Mouse (Mus musculus): Measurements from ENCODE around the gene Krt6b.

Krt6b gene

GRCm38 (mm10) chr15:101647280-101647679 is 32.8 kb downstream of the Krt6b start, which contains the start of gene Gm5478:
Gene Gm5478 (minus strand): TSS chr15:101647380.
- H3K4me1 ChIP-seq (replicated peaks; ENCODE audit: low read depth, low read length) = no peaks in the 10 kb centered on the region
- H3K9me3 ChIP-seq (ENCODE audit: low read length) = no peaks in the 10 kb centered on the region
- TF ChIP-seq CTCF (conservative IDR thresholded peaks at IDR 0.05; ENCODE audit: low read length) (no peak), NANOG (IDR thresholded peaks at IDR 0.05; ENCODE audit: borderline replicate concordance, low read length) (no peak), POU5F1 (IDR thresholded peaks at IDR 0.05; ENCODE audit: borderline replicate concordance, low read length) (no peak)

GRCm38 (mm10) chr15:101627884-101628283 is 52.2 kb downstream of the Krt6b start, which contains the start of gene Gm5414:
Gene Gm5414 (minus strand): TSS chr15:101628188.
- H3K4me1 ChIP-seq (replicated peaks; ENCODE audit: low read depth, low read length) = no peaks in the 10 kb centered on the region

More at GRCm38 (mm10) chr15:101647280-101647679, 32.8 kb downstream of the Krt6b start, which contains the start of gene Gm5478:
- no peaks in the 10 kb centered on the region for H3K36me3 ChIP-seq (ENCODE audit: insufficient read depth, low read length)
- no peaks in the 10 kb centered on the region; the same call in 1 of the 2 replicates for H3K27me3 ChIP-seq (ENCODE audit: insufficient read depth, low read length)
- H3K4me3 ChIP-seq (replicated peaks; ENCODE audit: low read length) = no peak within 1 kb of the TSS

More at GRCm38 (mm10) chr15:101627884-101628283, 52.2 kb downstream of the Krt6b start, which contains the start of gene Gm5414:
- Histone ChIP-seq H3K27me3 (ENCODE audit: insufficient read depth, low read length) (0 out of 2 replicates have a peak, but pooled peaks cover 4% of the 10 kb centered on the region), H3K9me3 (ENCODE audit: low read length) (no peaks in the 10 kb centered on the region), H3K36me3 (ENCODE audit: insufficient read depth, low read length) (no peaks in the 10 kb centered on the region), H3K4me3 (replicated peaks; ENCODE audit: low read length) (no peak within 1 kb of the TSS)
- no peak for TF ChIP-seq NANOG (IDR thresholded peaks at IDR 0.05; ENCODE audit: borderline replicate concordance, low read length)
- no peak for TF ChIP-seq CTCF (conservative IDR thresholded peaks at IDR 0.05; ENCODE audit: low read length)
- no peak for TF ChIP-seq POU5F1 (IDR thresholded peaks at IDR 0.05; ENCODE audit: borderline replicate concordance, low read length)
